Mouse (Mus musculus) mouse trophoblast stem cell (cell line): ENCODE measurements around the gene Snorc.
"Not testable (repeated sequence)": the region's sequence is repeated elsewhere in the genome, so short reads cannot be mapped to it uniquely, and the experiment has no call there.

Source experiments
- in situ Hi-C, 2 experiments: fragments of 300-500 bp; cut with MseI, MboI; formaldehyde crosslinking; loops; 2 replicates in 1 of 2; 3 replicates in 1 of 2; pipeline ENCODE4 v1.15.1; 2025

Snorc gene

DNA sequence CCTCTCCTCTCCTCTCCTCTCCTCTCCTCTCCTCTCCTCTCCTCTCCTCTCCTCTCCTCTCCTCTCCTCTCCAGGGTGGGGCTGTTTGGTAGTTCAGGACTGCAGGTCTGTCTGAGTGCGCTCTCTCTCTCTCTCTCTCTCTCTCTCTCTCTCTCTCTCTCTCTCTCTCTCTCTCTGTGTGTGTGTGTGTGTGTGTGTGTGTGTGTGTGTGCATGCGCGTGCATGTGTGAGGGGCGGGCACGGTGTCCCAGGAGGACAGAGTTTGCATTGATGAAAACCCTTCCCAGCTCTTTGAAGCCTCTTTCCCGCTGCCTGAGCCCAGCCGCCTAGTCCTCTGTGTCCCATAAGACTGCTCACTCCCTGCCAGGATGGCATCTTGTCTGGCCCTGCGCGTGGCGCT, at the start of gene Snorc:
Snorc (plus strand) TSS at position 301 of the 400 bp plus-strand sequence.
- in situ Hi-C loops = not testable (repeated sequence)

DNA sequence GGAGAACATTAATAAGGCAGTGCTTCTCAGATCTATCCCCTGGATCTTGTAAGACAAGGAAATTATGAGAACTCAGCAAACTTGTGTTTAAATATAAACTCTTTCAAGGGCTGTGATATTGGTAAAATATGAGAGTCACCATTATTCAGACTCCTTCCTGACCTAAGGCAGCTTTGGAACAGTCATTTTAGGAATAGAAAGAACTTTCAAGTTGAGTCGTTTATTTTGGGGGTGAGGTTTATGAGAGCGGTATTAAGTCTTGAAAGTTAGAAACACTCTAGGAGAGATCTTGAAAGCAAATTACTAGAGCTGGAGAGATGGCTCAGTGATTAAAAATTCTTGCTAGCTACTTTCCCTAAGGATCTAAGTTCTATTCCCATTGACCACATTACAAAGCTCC, 34.9 kb upstream of the Snorc start:
- in situ Hi-C loops = no loop called here

DNA sequence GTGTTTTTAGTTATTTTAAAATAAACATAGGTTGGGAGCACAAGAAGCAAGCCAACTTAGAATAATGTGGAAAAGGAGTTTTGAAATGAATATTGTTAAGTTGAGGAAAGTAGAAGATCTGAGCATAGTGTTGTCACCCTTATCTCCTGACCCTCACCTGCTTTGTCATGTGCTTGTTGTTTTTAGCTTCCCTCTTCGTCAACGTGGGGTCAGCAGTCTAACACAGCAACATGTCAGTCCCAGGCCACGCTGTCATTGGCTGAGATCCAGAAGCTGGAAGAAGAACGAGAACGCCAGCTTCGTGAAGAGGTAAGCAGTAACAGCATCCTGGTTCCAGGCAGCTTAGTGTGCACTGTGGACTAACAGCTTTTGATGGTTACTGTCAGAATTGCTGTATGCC, 33.5 kb upstream of the Snorc start:
- in situ Hi-C loops = no loop called here

DNA sequence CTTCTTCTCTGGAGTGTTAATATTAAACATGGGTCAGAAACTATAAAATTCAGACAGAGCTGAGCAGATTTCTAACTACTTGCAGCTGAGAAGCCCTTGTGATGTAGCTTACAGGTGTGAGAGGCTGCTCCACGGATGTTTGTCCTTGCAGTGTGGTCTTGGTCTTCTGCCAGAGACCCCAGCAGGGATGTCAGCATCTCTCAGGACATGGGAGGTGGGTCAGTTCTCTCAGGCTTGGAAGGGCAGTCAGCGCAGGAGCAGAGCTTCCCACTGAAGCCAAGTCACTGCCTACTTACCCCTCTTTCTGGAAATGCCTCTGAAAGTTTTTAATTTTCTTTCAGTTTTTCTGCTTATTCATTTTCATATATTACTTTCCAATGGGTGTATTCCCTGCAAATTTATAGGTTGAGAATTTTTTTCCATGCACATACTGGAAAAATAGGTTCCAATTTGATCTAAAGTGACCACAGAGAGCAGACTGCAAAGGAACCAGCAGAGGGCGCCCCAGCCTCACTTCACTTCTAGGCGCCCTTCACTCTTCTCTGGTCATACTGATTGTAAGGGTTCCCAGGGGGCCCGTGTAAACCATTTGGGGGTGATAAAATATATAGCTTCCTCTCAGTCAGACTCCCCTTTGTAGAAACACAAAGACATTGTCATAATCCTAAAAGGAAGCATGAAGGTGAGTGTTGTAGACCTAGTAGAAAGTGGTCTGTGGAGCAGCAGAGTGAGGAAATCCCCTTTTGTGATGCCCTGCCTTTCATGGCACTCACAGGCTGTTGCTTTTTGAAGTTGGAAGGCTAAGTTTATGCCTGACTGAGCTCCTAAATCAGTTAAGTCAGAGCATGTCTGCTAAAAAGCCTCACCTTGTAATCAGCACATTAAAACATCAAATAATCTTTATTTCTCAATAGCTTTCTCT, 22.6 kb upstream of the Snorc start:
- in situ Hi-C loops = no loop called here

DNA sequence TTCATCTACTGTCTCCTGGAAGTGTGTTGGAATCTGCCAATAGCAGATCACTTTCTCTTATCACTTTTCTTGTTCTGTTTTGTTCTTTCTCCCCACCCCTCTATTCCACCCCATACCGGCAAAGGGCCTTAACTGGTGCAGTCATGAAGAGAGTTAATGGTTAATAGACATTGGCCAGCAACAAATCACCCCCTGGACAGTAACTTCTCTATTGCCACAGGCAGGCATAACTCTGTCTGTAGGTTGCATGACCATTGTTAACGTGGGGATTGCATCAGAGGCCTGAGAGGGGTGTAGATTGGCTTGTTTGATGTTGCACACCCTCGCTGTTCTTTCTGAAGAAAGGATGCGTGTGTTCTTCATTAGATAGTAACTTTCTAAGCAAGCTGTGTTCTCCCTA, 20.6 kb upstream of the Snorc start:
- in situ Hi-C loops = no loop called here

DNA sequence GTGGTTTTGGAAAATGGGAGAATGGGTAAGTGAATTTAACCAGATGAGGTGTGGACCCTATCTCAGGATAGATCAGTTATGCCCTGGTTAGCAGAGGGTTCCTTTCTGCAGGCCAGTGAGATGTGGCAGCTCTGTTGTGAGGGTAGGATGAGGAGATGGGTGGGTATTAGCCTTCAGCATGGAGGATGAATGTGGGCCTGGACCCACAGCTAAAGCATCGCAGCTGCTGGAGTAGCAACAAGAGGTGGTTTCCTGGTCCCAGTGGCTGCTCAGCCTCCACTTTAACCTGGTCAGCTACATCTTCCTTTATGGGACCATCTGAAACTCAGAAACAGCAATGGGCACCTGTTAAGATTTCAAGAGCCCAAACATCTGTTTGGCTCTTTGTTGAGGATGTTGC, 13.6 kb upstream of the Snorc start:
- in situ Hi-C loops = no loop called here

DNA sequence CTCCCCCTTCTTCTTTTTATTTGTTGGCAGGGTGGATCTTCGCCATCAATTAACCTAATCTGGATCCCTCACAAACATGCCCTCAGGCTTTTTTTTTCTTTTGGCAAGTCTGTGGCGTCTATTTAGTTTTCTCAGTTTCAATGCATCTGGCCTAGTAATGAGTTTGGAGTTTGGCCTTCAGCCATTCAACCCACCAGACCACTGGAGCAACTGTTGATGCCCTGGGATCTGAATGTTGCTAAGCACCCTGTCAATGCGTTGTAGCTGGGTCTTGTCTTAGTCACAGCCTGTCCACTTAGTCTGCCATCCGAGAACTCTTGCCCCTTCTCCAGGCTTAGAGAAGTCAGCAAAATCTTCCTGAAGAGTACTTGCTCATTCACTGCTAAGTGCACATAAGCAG, 12.0 kb upstream of the Snorc start:
- in situ Hi-C loops = no loop called here

DNA sequence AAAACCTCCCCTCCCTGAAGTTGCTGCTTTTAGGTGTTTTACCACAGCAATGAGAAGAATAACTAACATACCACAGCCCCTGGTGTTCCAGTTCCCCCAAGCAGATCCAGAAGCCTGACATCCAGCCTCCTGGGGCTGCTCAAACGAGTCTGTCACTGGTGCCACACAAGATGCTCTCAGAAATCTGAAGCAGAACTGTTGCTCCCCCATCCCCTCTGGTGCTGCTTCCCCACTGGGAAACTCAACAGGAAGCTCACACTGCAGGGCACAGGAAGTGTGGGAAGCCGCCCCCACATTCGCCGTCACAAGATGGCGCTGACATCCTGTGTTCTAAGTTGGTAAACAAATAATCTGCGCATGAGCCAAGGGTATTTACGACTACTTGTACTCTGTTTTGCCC, 10.2 kb upstream of the Snorc start:
- in situ Hi-C loops = not testable (repeated sequence)

DNA sequence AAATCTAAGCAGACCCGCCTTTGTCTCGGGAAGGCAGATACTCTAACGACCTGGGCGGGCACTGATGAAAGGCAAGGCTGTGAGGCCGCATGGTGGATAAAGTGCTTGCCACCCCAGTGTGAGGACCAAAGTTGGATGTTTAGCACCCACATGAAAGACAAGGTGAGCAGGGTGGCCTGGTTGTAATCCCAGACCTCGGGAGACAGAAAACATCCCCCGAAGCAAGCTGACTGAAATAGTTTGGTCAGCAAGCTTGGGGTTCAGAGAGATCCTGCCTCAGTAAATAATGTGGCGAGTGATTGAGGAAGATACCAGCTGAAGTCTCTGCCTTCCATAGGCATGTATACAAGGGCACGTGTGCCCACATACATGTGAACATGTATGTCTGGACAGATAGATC, 2.6 kb upstream of the Snorc start:
- in situ Hi-C loops = no loop called here

DNA sequence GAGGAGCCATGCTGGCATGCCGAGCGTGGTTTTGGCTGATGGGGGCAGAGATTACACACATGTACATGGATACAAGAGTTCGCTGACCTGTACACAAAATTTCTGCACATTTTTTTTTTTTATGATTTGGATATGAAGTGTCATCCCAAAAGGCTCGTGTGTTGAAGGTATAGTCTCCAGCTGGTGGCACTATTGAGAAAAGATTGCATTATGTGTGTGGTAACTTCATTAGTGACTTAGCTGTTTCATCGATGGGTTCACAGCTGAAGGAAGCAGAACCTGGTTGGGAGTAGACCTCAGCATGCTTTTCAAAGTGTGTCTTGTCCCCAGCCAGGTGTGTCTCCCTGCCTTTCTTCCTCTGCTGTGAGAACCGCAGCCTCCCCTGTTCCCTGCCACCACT, 1.8 kb upstream of the Snorc start:
- in situ Hi-C loops = no loop called here

DNA sequence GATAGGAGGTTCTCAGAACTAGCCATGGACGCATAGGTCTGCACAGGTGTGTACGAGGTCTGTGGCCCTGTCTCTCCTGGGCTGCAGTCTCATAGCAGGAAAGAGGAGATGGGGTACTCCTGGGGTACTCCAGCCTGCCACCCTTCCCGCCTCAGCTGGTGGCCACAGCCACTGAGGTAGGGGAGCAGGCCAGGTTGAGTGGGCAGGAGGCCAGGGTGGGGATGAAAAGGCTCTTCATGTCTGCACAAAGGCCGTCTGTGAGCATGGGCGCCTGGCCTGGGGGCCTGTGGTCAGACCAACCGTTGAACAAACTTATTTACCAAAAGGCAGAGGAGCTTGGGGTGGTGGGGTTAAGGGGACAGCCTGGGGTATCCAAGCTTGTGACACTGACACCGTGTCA, 1.8 kb downstream of the Snorc start:
- in situ Hi-C loops = no loop called here

DNA sequence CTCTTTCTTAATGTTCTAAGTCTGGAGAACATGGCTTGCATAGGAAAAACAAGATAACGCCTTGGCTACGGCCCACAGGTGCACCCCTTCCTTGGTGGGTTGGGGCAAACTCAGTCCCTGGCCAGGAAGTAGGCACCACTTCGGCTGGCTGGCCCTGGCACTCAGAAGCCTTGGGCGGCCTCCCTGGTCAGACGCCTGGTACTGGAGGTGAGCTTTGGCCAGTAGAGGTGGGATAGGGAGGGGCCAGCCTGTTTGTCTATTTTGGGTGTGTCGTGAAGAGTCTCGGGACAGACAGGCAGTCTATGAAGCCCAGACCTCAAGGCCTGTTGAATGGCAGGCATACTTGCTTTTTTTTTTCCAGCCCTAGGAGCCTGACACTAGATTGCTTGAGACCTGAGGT, 2.5 kb downstream of the Snorc start:
- in situ Hi-C loops = no loop called here

DNA sequence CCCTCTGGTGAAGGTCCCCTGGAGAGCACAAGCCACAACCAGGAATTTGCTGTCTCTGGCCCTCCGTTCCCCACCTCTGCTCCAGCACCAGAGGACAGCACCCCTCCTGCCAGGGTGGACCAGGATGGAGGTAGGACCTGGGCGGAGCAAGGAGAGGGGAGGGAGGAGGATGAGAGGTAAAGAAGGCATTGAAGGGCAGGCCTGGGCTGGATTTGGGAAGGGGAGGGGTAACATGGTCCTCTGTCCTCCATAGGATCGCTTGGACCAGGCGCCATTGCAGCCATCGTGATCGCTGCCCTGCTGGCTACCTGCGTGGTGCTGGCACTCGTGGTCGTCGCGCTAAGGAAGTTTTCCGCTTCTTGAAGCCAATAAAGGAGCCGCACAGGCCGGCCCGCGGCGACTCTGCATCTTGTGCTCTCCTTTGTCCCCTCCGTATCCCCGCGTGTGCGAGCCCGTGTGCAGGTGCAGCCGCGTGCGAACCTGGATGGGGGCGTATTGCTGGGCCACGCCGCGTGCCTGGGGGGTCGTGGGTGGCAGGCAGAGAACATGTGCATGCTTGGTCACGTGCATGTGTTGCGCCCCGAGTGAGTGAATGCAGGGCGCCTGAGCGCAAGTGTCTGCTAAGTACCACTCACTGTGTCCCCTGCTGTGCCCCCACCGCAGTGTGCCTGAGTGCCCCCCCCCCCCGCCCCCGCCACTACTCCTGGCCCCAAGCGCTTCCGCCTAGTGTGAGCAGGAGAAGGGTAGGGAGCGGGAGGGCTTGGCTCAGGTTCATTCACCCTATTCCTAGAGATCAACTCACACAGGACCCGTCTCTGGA, 5.2 kb downstream of the Snorc start:
- in situ Hi-C loops = no loop called here

DNA sequence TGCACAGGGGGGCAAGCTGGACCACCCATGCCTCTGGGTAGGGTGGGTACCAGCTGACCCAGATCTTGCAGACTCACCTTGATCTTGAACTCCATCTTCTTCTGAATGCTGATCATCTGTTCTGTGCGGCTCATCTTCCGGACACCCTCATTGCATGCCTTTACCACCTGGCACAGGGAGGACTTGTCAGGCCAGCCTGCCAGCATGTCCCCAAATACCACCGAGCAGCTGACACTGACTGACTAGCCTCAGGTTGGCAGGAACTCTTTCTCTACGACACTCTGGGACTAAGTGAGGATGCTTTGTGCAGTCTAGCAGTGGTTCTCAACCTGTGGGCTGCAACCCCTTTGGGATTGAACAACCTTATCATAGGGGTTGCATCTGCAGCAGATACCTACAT, 12.5 kb downstream of the Snorc start:
- in situ Hi-C loops = no loop called here

DNA sequence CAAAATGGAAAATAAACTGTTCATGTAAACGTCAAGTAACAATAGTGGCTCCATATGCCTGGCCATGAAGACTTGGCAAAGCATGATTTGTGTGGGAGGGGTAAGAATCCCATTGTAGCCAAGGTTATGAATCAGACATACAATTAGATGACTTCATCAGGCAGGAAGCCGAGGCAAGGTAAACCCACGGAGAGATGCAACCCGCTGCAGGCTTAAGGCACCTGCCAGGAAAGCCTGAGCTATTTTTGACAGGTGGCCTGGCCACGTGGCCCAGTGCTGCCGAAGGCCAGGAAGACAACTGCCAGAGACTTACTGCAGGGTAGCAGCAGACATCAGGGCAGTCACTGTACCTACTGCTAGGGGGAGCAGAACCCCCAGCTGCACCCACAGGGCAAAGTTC, 16.3 kb downstream of the Snorc start:
- in situ Hi-C loops = no loop called here

DNA sequence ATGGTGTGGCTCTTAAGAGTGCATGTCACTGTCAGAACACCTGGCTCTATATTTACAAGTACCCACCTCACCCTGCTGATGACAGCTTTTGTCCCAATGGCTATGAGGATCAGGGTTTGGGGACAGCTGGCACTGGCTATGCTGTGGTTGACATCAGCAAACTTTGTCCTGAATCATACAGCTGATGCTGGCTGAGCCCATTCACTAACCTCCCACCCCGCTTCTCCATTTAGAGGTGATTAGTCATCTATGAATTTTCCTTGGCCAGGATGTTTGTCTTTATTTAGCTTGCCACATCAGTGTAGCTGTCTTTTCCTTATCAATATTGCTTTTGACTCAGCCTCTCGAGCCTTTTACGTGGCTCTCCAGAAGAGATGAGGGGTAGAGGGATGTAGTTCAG, 22.2 kb downstream of the Snorc start:
- in situ Hi-C loops = no loop called here

DNA sequence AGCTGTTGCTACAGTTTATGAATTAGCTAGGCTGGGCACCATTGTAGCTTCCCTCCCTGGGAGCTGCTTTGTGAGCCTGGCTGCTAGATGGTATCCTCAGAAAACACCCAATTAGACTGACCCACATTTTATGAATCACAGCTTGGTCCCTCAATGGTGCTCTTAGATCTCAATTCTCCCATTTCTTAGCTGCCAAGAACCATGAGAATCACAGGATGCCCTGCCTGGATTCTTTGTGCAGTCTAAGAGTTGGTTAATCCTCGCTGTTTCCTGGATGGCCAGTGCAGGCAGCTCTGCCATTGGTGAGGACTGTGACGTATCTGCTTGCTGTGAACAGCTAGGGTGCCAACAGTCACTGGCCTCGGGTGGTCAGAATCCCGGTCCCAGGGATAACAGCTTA, 23.5 kb downstream of the Snorc start:
- in situ Hi-C loops = no loop called here

DNA sequence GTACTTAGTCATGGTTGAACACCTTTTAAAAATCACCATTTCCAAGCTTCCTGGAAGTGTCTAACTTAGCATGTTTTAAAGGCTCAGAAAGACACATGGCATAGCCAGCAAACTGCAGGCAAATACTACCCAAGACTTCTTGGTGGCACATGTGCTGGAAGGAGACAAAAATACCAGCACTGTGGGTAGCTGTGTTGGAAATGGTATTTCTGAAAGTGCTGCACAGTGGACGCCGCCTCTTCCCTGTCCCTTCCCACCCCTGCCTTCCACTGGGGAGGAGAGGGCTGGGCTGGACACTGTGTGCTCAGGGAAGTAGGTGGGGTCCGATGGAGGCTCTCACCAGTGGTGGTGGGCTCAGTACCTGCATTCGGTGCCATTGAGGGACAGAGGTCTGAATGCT, 35.5 kb downstream of the Snorc start:
- in situ Hi-C loops = no loop called here

DNA sequence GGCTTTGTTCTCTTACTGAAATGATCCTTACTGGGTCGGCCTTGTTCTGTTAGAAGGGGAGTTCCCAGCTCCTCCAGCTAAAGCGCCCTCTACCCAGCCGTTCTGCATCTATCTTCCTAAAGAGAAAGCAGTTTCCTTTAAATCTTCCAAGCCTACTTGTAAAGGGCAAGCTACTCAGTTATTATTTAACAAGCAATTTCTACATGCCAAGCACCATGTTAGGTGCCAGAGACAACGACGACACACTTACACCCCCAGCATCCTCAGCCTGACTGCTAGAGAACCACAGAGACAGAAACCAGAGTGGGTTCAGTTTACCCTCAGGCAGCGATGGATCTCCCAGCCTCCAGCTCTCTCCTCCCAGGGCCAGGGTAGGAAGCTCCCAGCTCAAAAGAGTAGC, 37.8 kb downstream of the Snorc start:
- in situ Hi-C loops = no loop called here

DNA sequence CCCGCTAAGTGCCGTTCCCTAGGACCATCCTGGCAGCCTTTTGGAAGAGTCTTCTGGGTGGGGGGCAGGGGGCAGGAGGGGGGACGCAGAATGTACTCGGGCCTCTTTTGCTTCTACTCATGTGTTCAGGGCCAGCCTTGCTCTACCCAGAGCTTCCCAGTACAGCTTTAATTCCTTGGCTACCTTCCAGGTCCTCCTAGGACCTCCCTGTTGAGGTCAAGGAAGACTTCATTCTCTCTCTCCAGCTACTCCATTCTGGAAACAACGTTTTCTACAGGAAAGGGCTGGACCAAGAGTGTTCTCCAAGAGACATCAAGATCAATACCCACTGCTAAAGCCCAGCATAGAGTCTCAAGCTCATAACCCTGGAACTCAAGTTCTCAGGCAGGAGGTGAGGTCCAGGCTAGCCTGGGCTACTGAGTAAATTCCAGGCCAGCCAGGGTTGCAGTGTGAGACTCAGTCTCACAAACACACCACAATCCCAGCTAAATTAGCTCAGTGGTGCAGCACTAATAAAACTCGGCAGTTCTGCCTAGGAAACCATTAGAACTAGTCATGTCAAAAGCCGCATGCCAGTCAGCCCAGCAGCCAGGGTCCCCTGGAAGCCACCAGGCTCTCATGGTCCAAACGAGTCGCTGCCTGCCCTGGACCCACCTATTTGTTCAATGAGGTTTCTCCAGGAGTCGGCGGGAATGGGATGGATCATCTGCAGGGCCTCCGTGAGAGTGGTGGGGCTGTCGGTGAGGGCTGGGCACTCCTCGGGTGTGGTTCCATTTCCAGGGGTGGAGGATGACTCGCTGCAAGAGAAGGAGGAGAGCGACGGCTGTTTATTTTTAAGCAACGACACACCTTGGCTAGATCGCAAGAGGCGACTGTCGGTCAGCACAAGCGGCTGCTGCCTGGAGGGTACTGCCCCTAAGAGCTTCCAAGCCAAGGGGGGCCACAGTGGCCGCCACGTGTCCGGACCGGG, 38.8 kb downstream of the Snorc start:
- in situ Hi-C loops = no loop called here

DNA sequence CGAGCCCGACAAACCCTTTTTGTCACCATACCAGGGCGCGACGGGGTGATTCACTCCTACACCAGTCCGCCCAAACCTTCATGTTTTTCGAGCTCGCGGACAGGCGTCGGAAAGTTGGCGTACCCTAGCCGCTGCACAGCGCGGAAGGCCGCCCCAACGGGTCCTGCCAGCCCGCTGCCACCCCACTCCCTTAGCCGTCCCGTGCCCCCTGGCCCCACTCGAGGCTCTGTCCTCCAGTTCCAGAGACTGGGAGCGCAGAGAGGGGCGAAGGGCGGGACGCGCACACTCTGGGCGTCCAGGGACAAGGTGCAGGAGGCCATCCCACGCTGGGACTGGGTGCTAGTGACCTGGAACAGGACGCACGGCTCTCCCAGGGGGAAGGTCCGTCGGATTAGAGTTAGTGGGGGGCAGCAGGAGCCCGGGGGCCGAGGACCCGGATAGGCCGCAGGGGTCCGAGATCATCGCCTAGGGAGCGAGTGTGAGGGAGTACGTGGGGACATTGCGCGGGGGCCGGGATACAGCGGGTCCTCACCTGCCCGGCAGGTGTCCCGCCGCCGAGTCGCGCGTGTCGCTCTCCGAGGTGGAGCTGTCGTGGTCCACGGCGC, 39.6 kb downstream of the Snorc start, which contains the start of gene Neu2:
Neu2 (plus strand) TSS at position 329 of the 605 bp plus-strand sequence.
- in situ Hi-C loops = no loop called here
